8 mouse cellular contexts compared by ENCODE assay signal in the genomic region with DNA sequence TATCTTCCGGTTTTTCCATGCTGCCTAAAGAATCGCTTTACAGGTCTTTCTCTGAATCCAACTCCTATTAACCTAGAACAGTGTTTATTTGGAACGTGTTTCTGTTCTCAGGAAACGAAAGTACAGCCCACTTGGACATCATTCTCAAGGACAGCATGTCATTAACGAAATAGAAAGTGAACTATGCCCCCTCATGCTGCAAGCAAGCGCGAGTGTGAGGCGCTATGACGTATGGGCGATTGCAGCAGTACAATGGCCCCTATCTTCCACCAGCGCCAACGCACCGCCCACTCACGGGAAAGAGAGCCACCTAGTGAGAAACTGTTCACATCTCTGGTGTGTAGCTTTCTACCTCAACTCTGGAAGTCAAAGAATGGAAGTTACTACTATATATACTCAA. TPM values are rescaled to one million over a fixed set of nuclear protein-coding genes. Genes with fewer than 3 reads are reported as not detected.
DNase-seq lines count a peak whose midpoint lies in the region; ATAC-seq and TF ChIP-seq lines count a peak whose summit lies in the region.

No protein-coding gene starts in this region.

- whole genome bisulfite sequencing in hindbrain, embryonic 10.5 days: under 1% methylated on average over 14 of the region's 14 CpGs
- 3% methylated on average over 14 of the region's 14 CpGs for WGBS in lung, embryonic 15.5 days
- under 1% methylated on average over 14 of the region's 14 CpGs for WGBS in olfactory bulb, adult 2 months

- H3K4me1 ChIP-seq in hindbrain, embryonic 10.5 days (replicated peaks): peaks cover 34% of the 10 kb centered on the region
- peaks cover 18% of the 10 kb centered on the region for H3K4me1 ChIP-seq in lung, embryonic 15.5 days
- no peaks in the 10 kb centered on the region for H3K4me1 ChIP-seq in olfactory bulb, adult 2 months (ENCODE audit: control insufficient read depth, insufficient read depth, low read length)

- DNase-seq in MN1 (ENCODE audit: low spot score): peak; percentile 92
- peak; percentile 82 for DNase-seq in cerebellum, adult 9-10 months
- peak; percentile 81 for DNase-seq in hindbrain, embryonic 10.5 days (ENCODE audit: low spot score)
- peak; percentile 48 for DNase-seq in layer of hippocampus, adult 9-10 months (ENCODE audit: low spot score)
- peak; percentile 74 to 81 for DNase-seq in thymus, adult 18-20 months

- TF ChIP-seq POLR2A in olfactory bulb, adult 2 months (IDR thresholded peaks at IDR 0.05; ENCODE audit: insufficient read depth, low read depth, low read length): no peak

- peak overlapping the region; percentile 99 for H3K4me2 ChIP-seq in lung, embryonic 15.5 days

- peak overlapping the region; percentile 95 for H3K4me3 ChIP-seq in hindbrain, embryonic 10.5 days
- peak overlapping the region; percentile 46 for H3K4me3 ChIP-seq in lung, embryonic 15.5 days
- H3K4me3 ChIP-seq in olfactory bulb, adult 2 months (ENCODE audit: insufficient read depth, low read depth, low read length): peak overlapping the region; percentile 28; the same call in 1 of the 2 replicates

- H3K27me3 ChIP-seq in hindbrain, embryonic 10.5 days (ENCODE audit: insufficient read depth, poor library complexity, severe bottlenecking): no peaks in the 10 kb centered on the region
- no peaks in the 10 kb centered on the region for H3K27me3 ChIP-seq in lung, embryonic 15.5 days

- H3K9ac ChIP-seq in lung, embryonic 15.5 days: peak overlapping the region; percentile 29

- ATAC-seq in frontal cortex, adult (ENCODE audit: low TSS enrichment): peak; percentile 39
- no peak for ATAC-seq in lung, embryonic 15.5 days (ENCODE audit: borderline replicate concordance, extremely low read depth, low FRiP score, low TSS enrichment)

- H3K27ac ChIP-seq in hindbrain, embryonic 10.5 days: peak overlapping the region; percentile 99
- no peak overlapping the region for H3K27ac ChIP-seq in lung, embryonic 15.5 days
- H3K27ac ChIP-seq in olfactory bulb, adult 2 months (ENCODE audit: insufficient read depth, low read depth, low read length): peak overlapping the region; percentile 31; the same call in 1 of the 2 replicates

- TF ChIP-seq CTCF in olfactory bulb, adult 2 months (IDR thresholded peaks at IDR 0.05; ENCODE audit: insufficient read depth, low read depth, low read length): peak; percentile 27; the same call in 1 of the 2 replicates

- H3K9me3 ChIP-seq in hindbrain, embryonic 10.5 days: no peaks in the 10 kb centered on the region
- no peaks in the 10 kb centered on the region for H3K9me3 ChIP-seq in lung, embryonic 15.5 days

- H3K36me3 ChIP-seq in hindbrain, embryonic 10.5 days: peaks cover 10% of the 10 kb centered on the region
- H3K36me3 ChIP-seq in lung, embryonic 15.5 days: no peaks in the 10 kb centered on the region

RNA-seq across cellular contexts. Expression of gene Smg7, which starts 2.0 kb away (rescaled TPM):
- 34.0 and 38.2 TPM in 2 replicates for polyA plus RNA-seq in hindbrain, embryonic 10.5 days (2016; fragmentation: Nextera tagmentation; extraction: Ambion mirVana)
- 29.7 and 31.2 TPM in 2 replicates for polyA plus RNA-seq in lung, embryonic 15.5 days (2015; fragmentation: Nextera tagmentation; extraction: Ambion mirVana)
- 387 TPM in 1 of 2 replicates, not detected in the other for polyA plus RNA-seq in olfactory bulb, adult 2 months (2012; ENCODE audit: insufficient read depth, insufficient read length, low replicate concordance, missing spikeins)

RNA-seq across cellular contexts. Expression of gene Nmnat2, which starts 50.3 kb away (rescaled TPM):
- polyA plus RNA-seq in hindbrain, embryonic 10.5 days (2016; fragmentation: Nextera tagmentation; extraction: Ambion mirVana): 13.3 and 20.6 TPM in 2 replicates
- 4.3 and 5.0 TPM in 2 replicates for polyA plus RNA-seq in lung, embryonic 15.5 days (2015; fragmentation: Nextera tagmentation; extraction: Ambion mirVana)
- polyA plus RNA-seq in olfactory bulb, adult 2 months (2012; ENCODE audit: insufficient read depth, insufficient read length, low replicate concordance, missing spikeins): not detected in 2 replicates

Comparison
In these comparisons a context has a peak if more than half of its experiments do, and no peak if none do; other contexts are left out.
1. H3K4me3 ChIP-seq: peak in every context shown above with its lines; median percentile 95 in hindbrain, embryonic 10.5 days; 46 in lung, embryonic 15.5 days; 28 in olfactory bulb, adult 2 months.